Mouse (Mus musculus): ENCODE data around the gene Dydc1.

Gene Dydc1

GRCm38 (mm10) chr14:41098726-41099125 is 26.0 kb downstream of the Dydc1 start:
- DNase-seq (ENCODE audit: low read depth, low spot score): no peak

DNA sequence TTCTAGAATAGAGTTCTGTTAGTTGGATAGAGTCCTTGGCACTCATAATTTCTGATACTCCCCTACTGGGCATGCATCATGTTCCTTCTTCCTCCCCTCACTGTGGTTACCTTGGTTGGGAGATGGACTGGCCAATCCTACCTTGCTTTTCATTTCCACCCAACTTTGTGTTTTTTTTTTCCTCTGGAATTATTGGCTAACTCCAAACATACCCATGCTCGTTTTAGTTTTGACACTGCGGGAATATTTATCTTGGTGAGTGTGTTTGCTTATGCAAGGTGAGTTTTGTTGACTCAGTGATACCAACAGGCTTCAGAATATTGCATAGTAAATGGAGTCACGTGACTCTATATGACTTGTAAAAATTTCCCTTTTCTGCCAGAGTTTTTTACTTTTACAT is 28.0 kb downstream of the Dydc1 start:
- no peak for DNase-seq (ENCODE audit: low read depth, low spot score)

DNA sequence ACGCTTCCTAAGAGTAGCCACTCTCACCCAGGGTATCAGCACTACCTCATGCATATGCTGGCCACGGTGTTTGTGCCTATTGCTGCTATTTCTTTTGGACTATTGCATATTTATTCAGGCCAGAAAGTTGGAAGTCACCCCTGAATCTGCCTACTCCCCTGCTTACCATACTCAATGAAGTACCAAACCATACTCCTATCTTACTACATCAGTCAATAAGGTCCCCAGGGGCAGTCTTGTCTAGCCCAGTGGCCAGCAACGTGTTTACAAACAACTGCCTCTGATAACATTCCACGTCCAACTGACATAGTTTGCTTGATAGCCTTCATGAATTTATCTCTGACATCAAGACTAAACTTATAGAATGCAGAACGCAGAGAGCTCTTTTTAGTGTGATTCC is 28.5 kb downstream of the Dydc1 start:
- DNase-seq (ENCODE audit: low read depth, low spot score): no peak

DNA sequence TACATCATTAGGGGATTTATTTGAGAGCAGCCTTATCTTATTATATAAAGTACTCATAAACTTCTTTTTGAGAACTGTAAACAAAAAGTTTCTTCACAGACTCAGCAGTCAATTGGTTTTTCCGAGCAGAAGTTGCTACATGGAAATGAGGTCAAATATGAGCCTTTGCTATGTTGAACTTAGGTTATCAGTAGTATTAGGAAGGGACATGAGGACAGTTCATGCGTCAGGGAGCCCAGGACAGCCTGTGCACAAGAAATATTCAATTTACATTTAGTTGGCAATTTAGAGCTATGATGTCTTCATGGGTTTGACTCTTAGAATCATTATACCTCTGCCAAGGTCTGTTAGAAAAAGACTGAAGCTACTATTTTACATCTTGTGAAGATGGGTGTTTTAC is 29.6 kb downstream of the Dydc1 start:
- no peak for DNase-seq (ENCODE audit: low read depth, low spot score)

DNA sequence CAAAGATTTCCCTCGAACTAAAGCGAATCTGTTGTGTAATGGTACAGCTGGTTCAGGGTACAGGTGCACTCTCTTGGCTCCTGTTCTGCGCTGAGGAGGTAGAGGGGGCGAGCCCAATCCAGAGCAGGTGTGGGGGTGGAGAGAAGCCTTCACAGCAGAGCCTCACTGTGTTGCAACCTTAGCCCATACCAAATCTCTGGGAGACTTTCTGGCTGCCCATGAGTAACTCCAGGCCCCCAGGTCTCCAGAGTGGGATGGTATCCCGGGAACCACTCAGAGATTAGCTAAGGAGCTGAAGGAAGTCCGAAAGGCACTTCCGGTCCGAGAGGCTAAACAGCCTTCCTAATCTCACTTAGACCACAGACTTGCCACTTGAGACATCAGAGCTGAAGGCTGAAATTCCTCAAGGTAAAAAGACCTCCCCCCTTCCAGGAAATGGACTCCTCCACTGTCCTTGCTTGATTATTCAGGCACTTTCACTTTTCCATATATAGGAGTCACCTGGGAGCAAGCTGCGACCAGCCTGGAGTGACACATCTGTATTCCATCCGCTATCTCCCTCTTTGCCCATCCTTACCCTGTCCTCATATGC is 32.2 kb downstream of the Dydc1 start, which contains the start of gene Mat1a:
Gene Mat1a, plus strand, starts transcription at position 183 of the 592 bp plus-strand sequence.
- no peak for DNase-seq (ENCODE audit: low read depth, low spot score)

- no peak for DNase-seq (ENCODE audit: low read depth, low spot score)
Observed at GRCm38 (mm10) chr14:41111031-41111668, 38.4 kb downstream of the Dydc1 start.

GRCm38 (mm10) chr14:41112944-41113343 is 40.2 kb downstream of the Dydc1 start:
- no peak for DNase-seq (ENCODE audit: low read depth, low spot score)

DNA sequence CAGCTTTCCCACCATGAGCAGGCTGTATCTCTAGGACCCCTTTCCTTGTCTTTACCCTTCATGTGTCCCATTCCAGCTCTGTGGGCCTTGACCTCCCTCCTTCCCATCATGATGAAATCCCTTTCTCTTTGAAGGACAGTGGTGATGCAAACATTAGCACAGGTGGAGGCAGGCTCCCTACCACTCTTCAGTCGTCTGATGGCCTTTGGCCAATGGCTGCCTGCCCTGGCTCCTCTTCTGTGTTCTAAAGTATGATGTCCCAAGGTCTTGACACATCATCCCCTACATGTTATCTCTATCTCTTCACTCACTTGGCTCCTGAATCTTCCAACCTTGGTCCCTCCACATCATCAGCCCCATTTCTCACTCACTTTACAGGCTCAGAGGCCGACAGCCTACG is 43.6 kb downstream of the Dydc1 start:
- no peak for DNase-seq (ENCODE audit: low read depth, low spot score)

DNA sequence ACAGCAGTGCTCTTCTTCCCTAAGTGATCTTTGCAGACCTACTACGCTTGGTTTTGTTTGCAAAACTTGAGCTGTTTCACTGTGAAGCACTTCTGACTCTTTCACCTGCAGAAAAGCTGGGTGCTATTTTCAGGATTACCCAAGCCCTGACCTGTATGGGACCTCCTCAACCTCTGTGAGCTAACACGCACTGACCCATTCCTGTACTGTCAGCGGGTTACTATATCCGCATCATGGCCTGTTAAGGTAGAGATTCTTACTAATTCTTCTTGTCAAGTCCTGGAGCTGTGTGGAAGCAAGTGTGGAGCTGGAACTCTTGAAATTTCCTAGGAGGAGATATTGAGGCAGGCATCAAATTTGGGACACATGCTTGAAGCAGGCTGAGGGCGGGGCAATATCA is 52.0 kb downstream of the Dydc1 start:
- no peak for DNase-seq (ENCODE audit: low read depth, low spot score)

GRCm38 (mm10) chr14:41127997-41128396 is 55.3 kb downstream of the Dydc1 start:
- DNase-seq (ENCODE audit: low read depth, low spot score): no peak

- DNase-seq (ENCODE audit: low read depth, low spot score): no peak
Observed at GRCm38 (mm10) chr14:41131540-41131939, 58.8 kb downstream of the Dydc1 start, which contains the start of gene Sftpa1. Sftpa1 (plus strand) TSS chr14:41131782.

GRCm38 (mm10) chr14:41137006-41137405 is 64.3 kb downstream of the Dydc1 start:
- no peak for DNase-seq (ENCODE audit: low read depth, low spot score)

DNA sequence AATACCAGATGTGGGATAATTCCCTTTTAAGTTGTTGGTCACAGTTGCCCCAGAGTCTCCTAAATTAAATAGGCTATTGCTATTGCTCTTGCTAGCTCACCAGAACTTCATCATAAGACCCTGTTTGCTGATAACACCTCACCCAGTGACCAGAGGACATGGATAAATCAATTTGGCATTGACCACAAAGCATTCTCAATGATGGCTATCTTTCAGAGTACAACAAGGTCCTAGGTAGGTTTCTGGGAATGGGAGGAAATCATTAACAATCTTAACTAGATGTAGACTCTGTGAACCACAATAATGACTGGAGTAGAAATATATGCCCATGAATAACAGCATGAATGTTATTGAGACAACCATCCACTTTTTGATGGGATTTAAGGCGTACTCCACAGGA is 68.0 kb downstream of the Dydc1 start:
- no peak for DNase-seq (ENCODE audit: low read depth, low spot score)

Data from CD4-positive helper T cell, adult 2 months (primary cell).